Mouse (Mus musculus) limb, embryonic 12.5 days (tissue): ENCODE data around the gene Atf1. TPM values are rescaled to one million over a fixed set of nuclear protein-coding genes. Genes with fewer than 3 reads are reported as not detected.
A peak's percentile ranks its signal among the peaks of the same experiment; 100 is the strongest.

ENCODE experiments used
- ATAC-seq: fragments of 200-750 bp; cut with Nextera tagmentation; 2 replicates; pipeline ENCODE4 v1.8.0; 2017; ENCODE audit warnings: low read depth, moderate TSS enrichment; ENCODE audit not compliant: insufficient number of reproducible peaks, insufficient read depth, low FRiP score, low TSS enrichment
- H3K27ac ChIP-seq: fragments of 300-500 bp; sonication (generic); 2 replicates; pipeline ENCODE4 v1.5.1; 2016; ENCODE audit warnings: mild to moderate bottlenecking, moderate library complexity
- H3K27me3 ChIP-seq: fragments of 300-500 bp; sonication (generic); 2 replicates; pipeline ENCODE4 v1.6.1; 2016; ENCODE audit warnings: mild to moderate bottlenecking, moderate library complexity
- H3K36me3 ChIP-seq: fragments of 300-500 bp; sonication (generic); 2 replicates; pipeline ENCODE4 v1.6.1; 2016; ENCODE audit warnings: mild to moderate bottlenecking, moderate library complexity
- H3K4me1 ChIP-seq: fragments of 300-500 bp; sonication (generic); replicated peaks from 2 replicates; pipeline ENCODE4 v1.6.1; 2016
- H3K4me2 ChIP-seq: fragments of 300-500 bp; sonication (generic); 2 replicates; pipeline ENCODE4 v1.6.1; 2016; ENCODE audit warnings: mild to moderate bottlenecking, moderate library complexity
- H3K4me3 ChIP-seq: fragments of 300-500 bp; sonication (generic); replicated peaks from 2 replicates; pipeline ENCODE4 v1.5.1; 2016; ENCODE audit warnings: mild to moderate bottlenecking
- H3K9ac ChIP-seq: fragments of 300-500 bp; sonication (generic); replicated peaks from 2 replicates; pipeline ENCODE4 v1.6.1; 2016; ENCODE audit warnings: mild to moderate bottlenecking, moderate library complexity
- H3K9me3 ChIP-seq: fragments of 300-500 bp; sonication (generic); 2 replicates; pipeline ENCODE4 v1.6.1; 2016; ENCODE audit warnings: mild to moderate bottlenecking, moderate library complexity
- WGBS: fragments of 180-500 bp; shearing (Covaris S2); methylation state at CpG from one replicate; pipeline ENCODE4 v1.1.7; 2016; 5-methylcytosine and 5-hydroxymethylcytosine counted together
- polyA plus RNA-seq: library from polyadenylated mRNA; unstranded; fragments of >200 nt; fragmentation: Nextera tagmentation; extraction: Ambion mirVana; gene quantifications from 2 replicates; pipeline ENCODE4 v1.2.1, GENCODE M21; 2016

Atf1 gene
- polyA plus RNA-seq: 50.3 and 53.0 TPM in 2 replicates

GRCm38 (mm10) chr15:100227663-100228534 is at the start of gene Atf1:
TSS of gene Atf1 (plus strand) at chr15:100227819.
- Histone ChIP-seq H3K27me3 (no peaks in the 10 kb centered on the region), H3K4me1 (peaks cover 14% of the 10 kb centered on the region), H3K4me3 (peak within 1 kb of the TSS; percentile 83), H3K4me2 (peak within 1 kb of the TSS; percentile 77), H3K27ac (peak within 1 kb of the TSS; percentile 100), H3K9ac (peak within 1 kb of the TSS; percentile 99), H3K36me3 (peaks cover 24% of the 10 kb centered on the region), H3K9me3 (peaks cover 12% of the 10 kb centered on the region)
- peak; percentile 72 for ATAC-seq
- WGBS: under 1% methylated on average over 88 of the region's 133 CpGs

GRCm38 (mm10) chr15:100178487-100178886 is 49.1 kb upstream of the Atf1 start:
- Histone ChIP-seq H3K9me3 (no peaks in the 10 kb centered on the region), H3K4me1 (no peaks in the 10 kb centered on the region), H3K27ac (no peak overlapping the region), H3K9ac (no peak overlapping the region), H3K27me3 (no peaks in the 10 kb centered on the region), H3K4me3 (no peak overlapping the region), H3K36me3 (peaks cover 85% of the 10 kb centered on the region), H3K4me2 (no peak overlapping the region)
- no peak for ATAC-seq
- whole genome bisulfite sequencing: 74% methylated on average over 7 of the region's 7 CpGs

DNA sequence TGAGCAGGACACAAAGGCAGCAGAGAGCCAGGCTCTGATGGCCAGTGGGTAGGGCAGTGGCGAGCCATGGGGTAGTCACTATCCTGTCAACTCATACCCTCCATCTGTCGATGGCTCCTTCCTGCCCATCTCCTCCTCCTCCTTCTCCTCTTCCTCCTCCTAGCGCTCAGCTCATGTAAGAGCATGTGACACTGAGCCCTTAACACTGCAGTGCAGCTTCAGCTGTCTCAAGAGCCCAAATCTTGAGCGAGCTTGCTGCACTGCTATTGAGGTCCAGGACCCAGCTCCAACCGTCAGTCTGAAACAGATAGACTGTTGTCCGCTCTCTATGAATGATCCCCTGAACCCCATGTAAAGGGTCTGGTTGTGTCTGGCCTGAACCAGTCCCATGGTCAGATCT is 47.9 kb upstream of the Atf1 start:
- 93% methylated on average over 6 of the region's 6 CpGs for WGBS
- no peaks in the 10 kb centered on the region for H3K4me1 ChIP-seq
- H3K36me3 ChIP-seq: peaks cover 85% of the 10 kb centered on the region

DNA sequence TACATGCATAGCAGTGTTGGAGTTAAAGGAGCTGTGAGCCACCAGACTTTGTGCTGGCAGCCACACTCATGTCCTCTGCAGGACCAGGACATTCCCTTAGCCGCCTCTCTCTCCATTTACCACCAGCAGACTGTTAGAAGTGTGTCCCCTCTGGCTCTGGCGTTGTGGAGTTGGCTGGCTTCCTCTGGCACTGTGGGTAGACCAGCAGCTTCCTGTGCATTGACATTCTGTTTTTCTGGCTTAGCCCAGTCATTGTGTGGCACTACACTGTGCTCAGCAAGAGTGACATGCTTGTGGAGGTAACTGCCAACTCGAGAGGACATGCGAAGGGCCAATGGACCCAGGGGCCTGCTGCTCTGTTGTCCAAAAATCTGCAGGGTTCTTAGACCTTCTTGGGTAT is 47.4 kb upstream of the Atf1 start:
- Histone ChIP-seq H3K9me3 (no peaks in the 10 kb centered on the region), H3K4me2 (no peak overlapping the region), H3K27me3 (no peaks in the 10 kb centered on the region), H3K9ac (no peak overlapping the region), H3K4me3 (no peak overlapping the region), H3K27ac (no peak overlapping the region), H3K4me1 (no peaks in the 10 kb centered on the region), H3K36me3 (peaks cover 85% of the 10 kb centered on the region)
- 91% methylated on average over 4 of the region's 4 CpGs for WGBS
- no peak for ATAC-seq

More for the DNA sequence above, 47.9 kb upstream of the Atf1 start:
- H3K27ac ChIP-seq: no peak overlapping the region
- no peak overlapping the region for H3K9ac ChIP-seq
- H3K9me3 ChIP-seq: no peaks in the 10 kb centered on the region
- no peak for ATAC-seq
- no peaks in the 10 kb centered on the region for H3K27me3 ChIP-seq
- no peak overlapping the region for H3K4me2 ChIP-seq
- H3K4me3 ChIP-seq: no peak overlapping the region

DNA sequence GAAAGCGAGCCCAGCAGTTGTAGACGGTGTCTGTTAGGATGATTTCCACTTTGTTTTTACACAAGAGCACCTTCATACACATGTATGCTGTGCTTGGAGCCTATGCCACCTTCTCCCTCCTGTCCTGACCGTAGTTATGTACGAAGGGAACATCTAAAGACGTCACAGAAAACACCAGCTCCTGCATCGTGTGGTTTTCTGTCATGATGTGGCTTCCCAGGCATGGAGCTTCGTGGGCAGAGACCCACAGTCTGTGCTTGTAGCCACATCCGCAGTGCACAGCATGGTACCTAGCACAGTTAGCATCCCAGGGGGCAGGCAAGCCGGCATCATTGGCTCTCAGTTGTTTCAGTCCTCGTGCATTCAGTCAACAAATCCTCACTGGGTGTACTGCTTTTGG is 45.8 kb upstream of the Atf1 start:
- Histone ChIP-seq H3K9ac (no peak overlapping the region), H3K4me3 (no peak overlapping the region), H3K9me3 (no peaks in the 10 kb centered on the region), H3K27ac (no peak overlapping the region), H3K27me3 (no peaks in the 10 kb centered on the region), H3K4me2 (no peak overlapping the region), H3K4me1 (no peaks in the 10 kb centered on the region), H3K36me3 (peaks cover 90% of the 10 kb centered on the region)
- ATAC-seq: no peak
- WGBS: 86% methylated on average over 10 of the region's 10 CpGs

DNA sequence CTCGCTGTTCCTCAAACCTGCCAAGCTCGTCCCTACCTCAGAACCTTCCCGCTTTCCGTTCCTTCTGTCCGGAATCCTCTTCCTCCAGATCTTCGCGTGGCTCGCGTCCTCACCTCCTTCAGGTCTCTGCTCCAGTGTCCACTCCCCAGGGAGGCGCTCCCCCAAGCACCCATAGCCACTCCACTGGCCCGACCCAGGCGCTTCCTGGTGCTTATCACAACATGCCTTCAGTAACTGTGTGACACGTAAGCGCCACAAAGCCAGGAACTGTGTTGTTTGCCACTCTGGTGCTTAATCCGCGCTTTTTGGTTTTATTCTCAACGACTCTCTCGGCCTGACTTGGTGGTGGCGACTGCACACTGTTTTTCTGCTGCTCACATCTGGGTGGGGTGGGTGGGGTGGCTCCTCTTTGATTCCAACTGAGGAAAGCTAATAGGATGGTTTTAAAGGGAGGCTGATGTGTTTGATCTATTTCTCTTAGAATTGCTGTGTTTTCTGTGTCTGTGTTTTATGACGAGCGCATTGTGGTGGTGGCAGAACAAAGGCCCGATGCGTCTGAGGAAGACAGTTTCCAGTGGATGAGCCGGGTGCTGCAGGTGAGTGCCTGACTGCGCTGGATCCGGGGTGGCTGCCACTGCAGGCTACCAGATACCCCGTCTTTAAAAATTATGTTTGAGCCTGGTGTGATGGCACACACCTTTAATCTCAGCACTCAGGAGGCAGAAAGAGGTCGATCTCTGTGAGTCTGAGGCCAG is 44.9 kb upstream of the Atf1 start:
- Histone ChIP-seq H3K4me2 (no peak overlapping the region), H3K36me3 (peaks cover 90% of the 10 kb centered on the region), H3K9ac (no peak overlapping the region), H3K9me3 (no peaks in the 10 kb centered on the region), H3K4me3 (no peak overlapping the region), H3K27ac (no peak overlapping the region), H3K4me1 (no peaks in the 10 kb centered on the region), H3K27me3 (no peaks in the 10 kb centered on the region)
- WGBS: 86% methylated on average over 28 of the region's 28 CpGs
- no peak for ATAC-seq

GRCm38 (mm10) chr15:100183510-100183909 is 44.1 kb upstream of the Atf1 start:
- Histone ChIP-seq H3K27ac (no peak overlapping the region), H3K36me3 (peaks cover 88% of the 10 kb centered on the region), H3K4me2 (no peak overlapping the region), H3K4me3 (no peak overlapping the region), H3K4me1 (no peaks in the 10 kb centered on the region), H3K9me3 (no peaks in the 10 kb centered on the region), H3K9ac (no peak overlapping the region), H3K27me3 (no peaks in the 10 kb centered on the region)
- 91% methylated on average over 10 of the region's 10 CpGs for WGBS
- ATAC-seq: no peak

DNA sequence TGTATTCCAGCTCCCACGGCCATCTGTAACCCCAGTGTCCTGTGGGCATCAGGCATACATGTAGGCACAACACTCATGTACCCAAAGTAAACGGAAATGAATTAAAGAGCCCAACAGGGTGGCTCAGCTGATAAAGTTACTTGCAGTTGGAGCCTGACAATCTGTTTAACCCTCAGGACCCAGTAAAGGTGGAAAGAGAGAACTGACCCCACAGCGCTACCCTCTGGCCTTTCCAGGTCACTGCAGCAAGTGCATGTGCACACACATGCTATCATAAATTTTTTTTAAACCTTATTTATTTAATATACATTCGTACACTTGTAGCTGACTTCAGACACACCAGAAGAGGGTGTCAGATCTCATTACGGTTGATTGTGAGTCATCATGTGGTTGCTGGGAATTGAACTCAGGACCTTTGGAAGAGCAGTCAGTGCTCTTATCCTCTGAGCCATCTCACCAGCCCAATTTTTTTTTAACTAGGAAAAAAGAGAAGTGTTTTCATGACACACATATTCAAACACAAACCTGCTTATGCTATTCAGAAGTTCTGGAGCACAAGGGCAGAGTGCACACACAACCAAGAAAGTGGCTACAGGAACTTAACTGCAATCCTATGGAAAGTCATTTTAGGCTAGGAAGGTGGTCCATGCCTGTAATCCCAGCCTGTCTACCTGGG is 42.7 kb upstream of the Atf1 start:
- Histone ChIP-seq H3K4me2 (no peak overlapping the region), H3K36me3 (peaks cover 92% of the 10 kb centered on the region), H3K4me1 (no peaks in the 10 kb centered on the region), H3K9ac (no peak overlapping the region), H3K4me3 (no peak overlapping the region), H3K27ac (no peak overlapping the region), H3K9me3 (no peaks in the 10 kb centered on the region), H3K27me3 (no peaks in the 10 kb centered on the region)
- ATAC-seq: no peak
- WGBS: 88% methylated on average over 5 of the region's 5 CpGs

DNA sequence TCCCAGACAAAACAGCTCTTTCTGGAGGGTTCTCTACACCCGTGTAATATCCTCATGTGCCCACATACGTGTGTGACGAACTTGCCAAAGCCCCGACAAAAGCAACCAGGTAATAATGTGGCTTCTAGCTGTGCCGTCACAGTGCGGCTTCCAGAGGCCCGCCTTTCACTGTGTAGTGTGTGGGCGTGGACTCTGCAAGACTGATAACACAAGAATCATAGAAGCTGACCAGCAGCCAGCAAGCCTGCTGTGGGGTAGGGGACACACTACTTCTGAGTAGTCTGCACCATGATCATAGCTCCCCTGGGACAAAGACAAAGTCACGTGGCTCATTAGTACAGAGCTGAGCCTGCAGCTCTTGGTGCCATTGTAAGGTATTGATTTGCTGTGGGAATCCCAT is 41.4 kb upstream of the Atf1 start:
- no peaks in the 10 kb centered on the region for H3K9me3 ChIP-seq
- 90% methylated on average over 9 of the region's 9 CpGs for WGBS
- peaks cover 92% of the 10 kb centered on the region for H3K36me3 ChIP-seq

GRCm38 (mm10) chr15:100186882-100187672 is 40.5 kb upstream of the Atf1 start:
- Histone ChIP-seq H3K4me3 (no peak overlapping the region), H3K9me3 (no peaks in the 10 kb centered on the region), H3K27ac (no peak overlapping the region), H3K27me3 (no peaks in the 10 kb centered on the region), H3K4me1 (no peaks in the 10 kb centered on the region), H3K4me2 (no peak overlapping the region), H3K36me3 (peaks cover 92% of the 10 kb centered on the region), H3K9ac (no peak overlapping the region)
- 94% methylated on average over 8 of the region's 8 CpGs for WGBS
- no peak for ATAC-seq

More for the DNA sequence above, 41.4 kb upstream of the Atf1 start:
- Histone ChIP-seq H3K4me1 (no peaks in the 10 kb centered on the region), H3K4me3 (no peak overlapping the region), H3K9ac (no peak overlapping the region), H3K27ac (no peak overlapping the region), H3K27me3 (no peaks in the 10 kb centered on the region), H3K4me2 (no peak overlapping the region)
- no peak for ATAC-seq
